Mouse (Mus musculus) bone marrow, adult 2 months (tissue): ENCODE measurements around the gene Abr. TPM values are rescaled to one million over a fixed set of nuclear protein-coding genes. Genes with fewer than 3 reads are reported as not detected.

Experiments
- H3K27ac ChIP-seq: fragments of 200-500 bp; 2 replicates; pipeline ENCODE4 v1.5.1; 2012; ENCODE audit warnings: low read depth, mild to moderate bottlenecking, control low read depth, inconsistent platforms, low read length; ENCODE audit not compliant: control insufficient read depth, poor library complexity, insufficient read depth
- H3K4me1 ChIP-seq: fragments of 200-500 bp; 2 replicates; pipeline ENCODE4 v1.6.1; 2011; ENCODE audit warnings: low read length; ENCODE audit not compliant: control insufficient read depth, insufficient read depth
- H3K4me3 ChIP-seq: fragments of 200-500 bp; replicated peaks from 2 replicates; pipeline ENCODE3; 2011; ENCODE audit warnings: mild to moderate bottlenecking, low read depth, low read length, control low read depth; ENCODE audit not compliant: control insufficient read depth
- CTCF ChIP-seq: fragments of 200-500 bp; IDR thresholded peaks from 2 replicates; pipeline ENCODE4 v1.5.1; 2011; ENCODE audit warnings: low read length, control low read depth; ENCODE audit not compliant: control insufficient read depth, insufficient read depth
- POLR2A ChIP-seq: fragments of 200-500 bp; IDR thresholded peaks from 2 replicates; pipeline ENCODE4 v1.6.1; 2011; ENCODE audit warnings: low read depth, mild to moderate bottlenecking, control low read depth, low read length, borderline replicate concordance; ENCODE audit not compliant: control insufficient read depth
- WGBS: fragments of 180-500 bp; shearing (Covaris S2); methylation state at CpG from one replicate; pipeline ENCODE4 v1.1.7; 2018; 5-methylcytosine and 5-hydroxymethylcytosine counted together
- polyA plus RNA-seq: library from polyadenylated mRNA; stranded (reverse); fragments of >200 nt; gene quantifications from 2 replicates; pipeline ENCODE4 v1.2.4, GENCODE M21; 2011; ENCODE audit warnings: low replicate concordance; ENCODE audit not compliant: missing spikeins, insufficient read depth, insufficient read length

Gene Abr
- polyA plus RNA-seq, 1 experiment: 43.0 TPM

DNA sequence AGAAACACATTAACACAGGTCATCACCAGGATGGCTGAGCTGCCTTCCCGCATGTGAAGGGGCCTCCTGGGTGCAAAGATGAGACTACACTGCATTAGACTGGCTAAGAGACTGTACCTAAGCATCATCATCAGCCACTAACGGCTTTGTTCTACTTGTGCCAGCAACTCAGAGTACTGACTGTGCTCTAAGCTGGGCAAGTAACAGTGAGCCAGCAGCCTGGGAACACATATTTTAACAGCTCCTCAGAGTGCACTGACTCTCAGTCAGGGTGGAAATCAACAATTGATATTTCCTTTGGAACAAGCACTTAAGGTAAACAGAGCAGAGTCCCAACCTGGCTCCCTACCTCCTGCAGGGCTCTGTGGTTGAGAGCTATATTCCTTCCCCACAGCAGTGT is 250.0 kb downstream of the Abr start:
- no peak for TF ChIP-seq CTCF
- TF ChIP-seq POLR2A: no peak
- no peak overlapping the region for H3K4me3 ChIP-seq

DNA sequence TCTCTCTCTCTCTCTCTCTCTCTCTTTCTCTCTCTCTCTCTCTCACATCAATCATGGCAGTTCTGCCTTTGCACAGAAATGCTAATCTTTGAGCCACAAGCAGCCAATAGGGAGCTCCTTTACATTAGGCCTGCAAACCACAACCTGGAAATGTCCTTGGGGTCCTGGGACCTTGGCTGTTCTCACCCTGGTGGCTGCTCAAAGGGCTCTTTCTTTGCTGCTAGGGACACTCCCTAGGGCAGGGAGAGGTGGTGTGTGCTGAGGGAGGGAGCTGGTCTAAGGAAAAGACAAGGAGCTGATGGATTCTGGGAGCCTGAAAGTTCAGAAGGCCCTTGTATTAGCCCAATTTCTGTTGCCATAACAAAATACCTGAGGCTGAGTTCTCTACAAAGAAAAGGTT is 251.6 kb downstream of the Abr start:
- TF ChIP-seq CTCF (no peak), POLR2A (no peak)
- H3K27ac ChIP-seq: no peak overlapping the region
- H3K4me3 ChIP-seq: no peak overlapping the region
- H3K4me1 ChIP-seq: no peaks in the 10 kb centered on the region; the same call in 1 of the 2 replicates

More for the DNA sequence above, 250.0 kb downstream of the Abr start:
- WGBS: 83% methylated on average over 2 of the region's 2 CpGs
- Histone ChIP-seq H3K27ac (no peak overlapping the region), H3K4me1 (no peaks in the 10 kb centered on the region; the same call in 1 of the 2 replicates)

Other genes with a start within 250 kb of the Abr start
- gene Nxn, start 223.2 kb downstream of the Abr start, polyA plus RNA-seq: 5.2 and 14.4 TPM in 2 replicates
- gene Timm22, start 215.4 kb downstream of the Abr start, polyA plus RNA-seq: 6.2 and 7.1 TPM in 2 replicates
- not detected in 2 replicates for gene Bhlha9, start 50.2 kb upstream of the Abr start, polyA plus RNA-seq
- 0.68 and 3.6 TPM in 2 replicates for gene Trarg1, start 57.5 kb upstream of the Abr start, polyA plus RNA-seq
- 6.0 and 12.6 TPM in 2 replicates for gene Gosr1, start 141.3 kb upstream of the Abr start, polyA plus RNA-seq
- 3.1 and 5.3 TPM in 2 replicates for gene Cpd, start 224.7 kb upstream of the Abr start, polyA plus RNA-seq